Mouse (Mus musculus): ENCODE data around the gene Clstn3. TPM values are rescaled to one million over a fixed set of nuclear protein-coding genes. Genes with fewer than 3 reads are reported as not detected.
A peak's percentile ranks its signal among the peaks of the same experiment; 100 is the strongest.

Clstn3 gene
- polyA plus RNA-seq, 1 experiment from 2014 or later: 180 TPM

DNA sequence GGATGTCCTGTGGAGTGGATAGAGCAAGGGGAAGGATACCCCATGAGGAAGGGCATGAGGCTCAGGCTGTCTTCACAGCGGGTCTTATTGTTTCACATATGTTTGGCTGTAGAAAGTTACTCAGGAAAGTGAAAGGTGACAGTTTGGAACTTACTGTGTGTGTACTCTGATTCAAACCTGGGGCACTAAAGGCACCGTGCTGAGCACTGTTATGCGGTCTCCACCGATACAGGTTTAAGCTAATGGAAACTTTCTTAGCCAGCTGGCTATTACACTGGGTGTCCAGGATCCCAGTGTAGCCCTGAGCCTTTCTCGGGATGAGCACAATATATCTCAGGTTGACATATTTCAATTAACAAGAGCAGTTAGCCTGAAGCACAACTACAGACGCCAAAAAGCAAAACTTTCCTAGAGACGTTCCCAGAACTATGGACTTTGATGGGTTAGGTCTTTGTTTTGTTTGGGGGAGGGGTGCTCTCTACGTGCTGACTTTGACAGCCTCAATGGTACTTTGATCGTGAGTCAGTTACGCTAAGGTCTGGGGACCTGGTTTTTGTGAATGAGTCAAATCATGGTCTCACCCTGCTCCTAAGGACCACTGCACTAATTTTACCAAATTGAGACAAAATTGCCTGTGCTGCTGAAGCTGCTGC is 35.4 kb upstream of the Clstn3 start:
- H3K4me3 ChIP-seq (ENCODE audit: low read length): no peak overlapping the region
- 34% methylated on average over 10 of the region's 10 CpGs for WGBS
- H3K36me3 ChIP-seq (ENCODE audit: control insufficient read depth, insufficient read depth, low read length): no peaks in the 10 kb centered on the region
- no peaks in the 10 kb centered on the region for H3K9me3 ChIP-seq (ENCODE audit: control insufficient read depth, low read length)
- H3K9ac ChIP-seq (ENCODE audit: low read depth, low read length): no peak overlapping the region
- no peaks in the 10 kb centered on the region for H3K4me1 ChIP-seq (ENCODE audit: control insufficient read depth, insufficient read depth, low read depth, low read length)
- H3K27me3 ChIP-seq (replicated peaks; ENCODE audit: control insufficient read depth, insufficient read depth, low read length): no peaks in the 10 kb centered on the region
- H3K4me2 ChIP-seq (ENCODE audit: low read length): no peak overlapping the region
- H3K27ac ChIP-seq (ENCODE audit: low read depth, low read length): no peak overlapping the region
- ATAC-seq: no peak

DNA sequence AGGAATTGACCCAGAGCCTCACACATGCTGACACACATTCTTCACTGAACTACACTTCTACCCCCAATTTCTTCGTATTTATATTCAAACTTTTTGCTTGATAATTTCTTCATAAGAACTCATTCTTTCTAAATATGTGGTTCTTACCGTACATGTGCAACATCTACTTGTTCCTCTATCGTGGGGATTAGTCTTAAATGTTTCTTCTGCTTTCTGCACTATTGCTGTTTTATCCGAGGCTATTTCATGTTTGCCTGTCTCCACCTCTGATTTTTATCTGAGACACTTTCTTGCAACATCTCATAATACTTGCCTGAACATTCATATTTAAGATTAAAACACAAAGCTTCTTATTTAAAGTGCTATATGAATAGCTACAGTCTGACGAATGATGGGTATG is 31.5 kb upstream of the Clstn3 start:
- Histone ChIP-seq H3K27me3 (replicated peaks; ENCODE audit: control insufficient read depth, insufficient read depth, low read length) (no peaks in the 10 kb centered on the region), H3K4me3 (ENCODE audit: low read length) (no peak overlapping the region), H3K4me1 (ENCODE audit: control insufficient read depth, insufficient read depth, low read depth, low read length) (no peaks in the 10 kb centered on the region), H3K9me3 (ENCODE audit: control insufficient read depth, low read length) (no peaks in the 10 kb centered on the region), H3K36me3 (ENCODE audit: control insufficient read depth, insufficient read depth, low read length) (no peaks in the 10 kb centered on the region), H3K9ac (ENCODE audit: low read depth, low read length) (no peak overlapping the region), H3K27ac (ENCODE audit: low read depth, low read length) (no peak overlapping the region), H3K4me2 (ENCODE audit: low read length) (no peak overlapping the region)
- ATAC-seq: no peak
- WGBS: 94% methylated on average over 5 of the region's 5 CpGs

DNA sequence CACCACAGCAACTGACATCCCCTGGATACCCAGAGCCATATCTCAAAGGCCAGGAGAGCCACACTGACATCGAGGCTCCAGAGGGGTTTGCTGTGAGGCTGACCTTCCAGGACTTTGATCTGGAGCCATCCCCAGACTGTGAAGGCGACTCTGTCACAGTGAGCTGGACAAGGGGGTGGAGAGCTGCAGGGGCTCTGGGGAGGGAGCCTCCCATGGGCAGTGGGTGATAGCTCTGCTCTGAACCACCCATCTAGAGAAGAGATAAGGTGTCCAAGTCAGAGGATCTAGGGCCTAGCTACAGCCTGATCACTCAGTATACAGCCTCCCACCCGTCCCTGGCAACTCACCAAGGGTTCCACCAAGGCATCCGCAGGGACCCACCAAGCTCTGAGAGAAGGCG is 29.3 kb upstream of the Clstn3 start:
- Histone ChIP-seq H3K9ac (ENCODE audit: low read depth, low read length) (no peak overlapping the region), H3K4me2 (ENCODE audit: low read length) (no peak overlapping the region), H3K36me3 (ENCODE audit: control insufficient read depth, insufficient read depth, low read length) (no peaks in the 10 kb centered on the region), H3K4me3 (ENCODE audit: low read length) (no peak overlapping the region), H3K4me1 (ENCODE audit: control insufficient read depth, insufficient read depth, low read depth, low read length) (no peaks in the 10 kb centered on the region), H3K27me3 (replicated peaks; ENCODE audit: control insufficient read depth, insufficient read depth, low read length) (no peaks in the 10 kb centered on the region), H3K27ac (ENCODE audit: low read depth, low read length) (no peak overlapping the region), H3K9me3 (ENCODE audit: control insufficient read depth, low read length) (no peaks in the 10 kb centered on the region)
- 86% methylated on average over 5 of the region's 5 CpGs for WGBS
- no peak for ATAC-seq

DNA sequence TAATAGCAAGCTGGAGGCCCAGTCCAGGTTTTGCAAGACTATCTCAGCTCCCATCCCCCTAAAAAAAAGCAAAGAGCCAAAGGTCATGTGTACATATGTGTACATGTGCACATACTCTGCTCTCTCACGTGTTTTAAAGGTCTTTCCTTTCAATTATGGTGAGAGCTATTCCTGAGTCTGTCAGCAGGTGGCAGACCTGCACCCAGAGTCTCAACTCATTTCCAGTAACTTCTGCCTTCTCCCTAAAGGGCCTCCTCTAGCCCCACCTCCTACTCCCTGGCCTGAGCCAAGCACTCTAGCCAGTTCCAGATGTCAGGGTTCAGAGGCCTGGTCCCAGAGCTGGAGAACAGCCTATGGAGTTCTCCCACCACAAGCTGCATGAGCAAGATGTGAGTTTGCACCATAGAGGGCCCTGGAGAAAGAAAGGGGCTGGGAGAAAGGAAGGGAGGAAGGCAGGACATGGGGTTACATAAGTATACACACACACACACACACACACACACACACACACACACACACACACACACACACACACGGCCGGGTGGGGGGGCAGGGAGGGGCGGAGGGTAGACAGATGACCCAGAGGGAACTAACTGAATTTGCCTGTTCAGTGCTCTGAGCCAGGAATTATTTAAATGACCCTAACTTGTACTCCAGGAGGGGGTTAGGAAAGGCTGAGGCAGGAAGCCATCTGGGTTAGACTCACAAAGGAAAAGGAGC is 28.4 kb upstream of the Clstn3 start, which contains the start of gene C1rl:
C1rl (plus strand) TSS at position 272 of the 720 bp plus-strand sequence.
- no peak within 1 kb of the TSS for H3K4me3 ChIP-seq (ENCODE audit: low read length)
- no peak within 1 kb of the TSS for H3K27ac ChIP-seq (ENCODE audit: low read depth, low read length)
- H3K4me2 ChIP-seq (ENCODE audit: low read length): no peak within 1 kb of the TSS
- peak; percentile 81 for ATAC-seq
- whole genome bisulfite sequencing: 43% methylated on average over 4 of the region's 4 CpGs
- no peaks in the 10 kb centered on the region for H3K4me1 ChIP-seq (ENCODE audit: control insufficient read depth, insufficient read depth, low read depth, low read length)
- H3K36me3 ChIP-seq (ENCODE audit: control insufficient read depth, insufficient read depth, low read length): no peaks in the 10 kb centered on the region
- no peak within 1 kb of the TSS for H3K9ac ChIP-seq (ENCODE audit: low read depth, low read length)
- no peaks in the 10 kb centered on the region for H3K27me3 ChIP-seq (replicated peaks; ENCODE audit: control insufficient read depth, insufficient read depth, low read length)
- H3K9me3 ChIP-seq (ENCODE audit: control insufficient read depth, low read length): no peaks in the 10 kb centered on the region

DNA sequence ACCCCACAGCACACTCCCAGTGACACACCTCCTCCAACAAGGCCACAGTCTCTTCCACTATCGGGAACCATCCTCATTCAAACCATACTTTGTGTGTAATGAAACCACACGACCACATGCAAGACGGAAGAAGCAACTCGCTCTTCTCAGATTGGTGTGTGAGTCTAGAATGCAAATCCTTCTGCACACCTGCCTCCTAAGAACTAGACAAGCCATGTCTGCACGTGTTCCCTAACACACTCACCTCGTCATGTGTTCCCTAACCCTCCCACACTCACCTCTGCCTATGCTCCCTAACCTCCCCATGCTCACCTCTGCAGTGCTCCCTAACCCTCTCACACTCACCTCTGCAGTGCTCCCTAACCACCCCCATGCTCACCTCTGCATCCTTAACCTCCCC is 26.8 kb upstream of the Clstn3 start:
- Histone ChIP-seq H3K27ac (ENCODE audit: low read depth, low read length) (no peak overlapping the region), H3K4me2 (ENCODE audit: low read length) (no peak overlapping the region), H3K9me3 (ENCODE audit: control insufficient read depth, low read length) (no peaks in the 10 kb centered on the region), H3K9ac (ENCODE audit: low read depth, low read length) (no peak overlapping the region), H3K27me3 (replicated peaks; ENCODE audit: control insufficient read depth, insufficient read depth, low read length) (no peaks in the 10 kb centered on the region), H3K4me1 (ENCODE audit: control insufficient read depth, insufficient read depth, low read depth, low read length) (no peaks in the 10 kb centered on the region), H3K4me3 (ENCODE audit: low read length) (no peak overlapping the region), H3K36me3 (ENCODE audit: control insufficient read depth, insufficient read depth, low read length) (no peaks in the 10 kb centered on the region)
- ATAC-seq: no peak
- WGBS: 87% methylated on average over 6 of the region's 6 CpGs

DNA sequence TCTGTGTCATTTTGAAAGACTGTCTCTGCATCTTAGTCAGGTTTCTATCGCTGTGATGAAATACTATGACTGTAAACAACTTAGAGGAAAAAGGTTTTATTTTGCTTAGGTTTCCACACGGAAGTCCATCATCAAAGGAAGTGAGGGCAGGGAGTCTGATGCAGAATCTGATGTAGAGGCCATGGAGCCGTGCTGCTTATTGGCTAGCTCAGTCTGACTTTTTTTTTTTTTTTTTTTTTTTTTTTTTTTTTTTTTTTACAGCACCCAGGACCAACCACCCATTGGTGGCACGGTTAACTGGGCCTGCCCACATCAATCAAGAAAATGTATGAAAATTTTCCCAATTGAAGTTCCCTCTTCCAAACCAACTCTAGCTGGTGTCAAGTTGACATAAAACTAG is 24.4 kb upstream of the Clstn3 start:
- Histone ChIP-seq H3K36me3 (ENCODE audit: control insufficient read depth, insufficient read depth, low read length) (no peaks in the 10 kb centered on the region), H3K9me3 (ENCODE audit: control insufficient read depth, low read length) (no peaks in the 10 kb centered on the region), H3K4me1 (ENCODE audit: control insufficient read depth, insufficient read depth, low read depth, low read length) (no peaks in the 10 kb centered on the region), H3K27ac (ENCODE audit: low read depth, low read length) (no peak overlapping the region), H3K4me2 (ENCODE audit: low read length) (no peak overlapping the region), H3K27me3 (replicated peaks; ENCODE audit: control insufficient read depth, insufficient read depth, low read length) (no peaks in the 10 kb centered on the region), H3K4me3 (ENCODE audit: low read length) (no peak overlapping the region), H3K9ac (ENCODE audit: low read depth, low read length) (no peak overlapping the region)
- WGBS: 88% methylated on average over 4 of the region's 4 CpGs
- no peak for ATAC-seq

DNA sequence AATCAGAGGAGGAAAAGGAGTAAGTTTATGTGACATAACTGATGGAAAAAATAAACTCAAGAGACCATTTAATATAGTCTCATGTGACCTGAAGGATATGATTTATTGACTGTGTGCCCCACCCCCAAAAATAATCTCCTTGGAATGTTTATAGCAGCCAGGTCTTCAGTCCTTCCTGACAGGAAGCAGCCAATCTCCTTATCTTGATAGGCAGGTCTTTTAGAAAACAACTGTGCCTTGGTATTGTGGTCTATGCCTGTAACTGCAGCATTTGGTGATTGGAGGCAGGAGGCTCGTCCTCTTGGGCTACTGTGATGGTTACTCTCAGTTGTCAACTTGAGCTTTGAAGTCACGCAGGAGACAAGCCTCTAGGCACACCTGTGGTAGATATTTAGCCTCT is 22.9 kb upstream of the Clstn3 start:
- WGBS: 61% methylated on average over 2 of the region's 2 CpGs
- Histone ChIP-seq H3K36me3 (ENCODE audit: control insufficient read depth, insufficient read depth, low read length) (no peaks in the 10 kb centered on the region), H3K27ac (ENCODE audit: low read depth, low read length) (no peak overlapping the region), H3K27me3 (replicated peaks; ENCODE audit: control insufficient read depth, insufficient read depth, low read length) (no peaks in the 10 kb centered on the region), H3K9me3 (ENCODE audit: control insufficient read depth, low read length) (no peaks in the 10 kb centered on the region), H3K4me3 (ENCODE audit: low read length) (no peak overlapping the region), H3K4me2 (ENCODE audit: low read length) (no peak overlapping the region), H3K4me1 (ENCODE audit: control insufficient read depth, insufficient read depth, low read depth, low read length) (no peaks in the 10 kb centered on the region), H3K9ac (ENCODE audit: low read depth, low read length) (no peak overlapping the region)
- ATAC-seq: no peak

DNA sequence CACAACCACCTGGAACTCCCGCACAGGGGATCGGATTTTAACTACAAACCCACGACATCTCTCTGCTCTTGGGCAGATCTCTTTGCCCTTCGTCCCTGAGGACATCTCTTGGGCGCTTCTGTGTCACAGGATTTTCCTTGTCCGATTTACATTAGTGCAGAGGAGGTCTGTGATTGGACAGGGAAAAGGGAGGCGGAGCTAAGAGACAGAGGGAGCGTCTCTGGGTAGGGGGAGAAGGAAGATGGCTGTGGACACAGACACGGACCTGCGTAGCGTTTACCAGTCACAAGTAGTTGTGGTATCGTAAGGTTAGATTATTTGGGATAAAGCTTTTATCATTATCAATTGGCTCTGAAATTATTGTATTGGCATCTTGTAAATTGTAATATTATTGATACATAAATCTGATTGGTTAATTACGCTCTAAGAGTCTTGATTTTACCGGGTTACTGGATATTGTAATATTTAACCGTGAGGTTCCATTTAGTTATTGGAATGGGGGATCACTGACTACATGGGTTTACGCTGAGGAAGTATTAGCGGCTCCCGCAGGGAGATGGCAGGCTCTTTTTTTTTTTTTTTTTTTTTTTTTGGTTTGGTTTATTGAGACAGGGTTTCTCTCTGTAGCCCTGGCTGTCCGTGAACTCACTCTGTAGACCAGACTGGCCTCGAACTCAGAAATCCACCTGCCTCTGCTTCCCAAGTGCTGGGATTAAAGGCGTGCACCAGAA is 21.0 kb upstream of the Clstn3 start:
- peak; percentile 94 for ATAC-seq
- peak overlapping the region; percentile 26; the same call in 1 of the 2 replicates for H3K27ac ChIP-seq (ENCODE audit: low read depth, low read length)
- H3K27me3 ChIP-seq (replicated peaks; ENCODE audit: control insufficient read depth, insufficient read depth, low read length): no peaks in the 10 kb centered on the region
- H3K36me3 ChIP-seq (ENCODE audit: control insufficient read depth, insufficient read depth, low read length): no peaks in the 10 kb centered on the region
- H3K9ac ChIP-seq (ENCODE audit: low read depth, low read length): no peak overlapping the region
- 30% methylated on average over 21 of the region's 21 CpGs for WGBS
- H3K4me2 ChIP-seq (ENCODE audit: low read length): peak overlapping the region; percentile 61
- H3K4me3 ChIP-seq (ENCODE audit: low read length): peak overlapping the region; percentile 35
- no peaks in the 10 kb centered on the region for H3K4me1 ChIP-seq (ENCODE audit: control insufficient read depth, insufficient read depth, low read depth, low read length)
- H3K9me3 ChIP-seq (ENCODE audit: control insufficient read depth, low read length): no peaks in the 10 kb centered on the region

DNA sequence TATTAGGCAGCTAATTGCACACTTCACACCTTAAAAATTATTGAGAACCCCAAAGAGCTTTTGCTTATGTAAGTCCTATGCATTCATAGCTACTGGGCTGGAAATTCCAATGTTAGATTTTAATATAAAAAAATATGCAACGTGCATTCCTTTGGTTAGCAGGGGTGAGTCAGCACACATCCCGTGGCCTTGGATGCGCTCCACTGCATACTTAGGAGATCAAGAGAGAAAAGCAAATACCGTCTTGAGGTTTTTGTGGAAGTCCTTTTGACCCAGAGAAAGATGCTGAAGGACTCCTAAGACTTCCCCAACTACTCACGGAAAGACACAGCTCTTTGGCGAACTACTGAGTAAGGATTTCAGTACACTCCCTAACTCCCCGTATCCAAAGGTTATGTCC is 20.3 kb upstream of the Clstn3 start:
- Histone ChIP-seq H3K36me3 (ENCODE audit: control insufficient read depth, insufficient read depth, low read length) (no peaks in the 10 kb centered on the region), H3K9me3 (ENCODE audit: control insufficient read depth, low read length) (no peaks in the 10 kb centered on the region), H3K9ac (ENCODE audit: low read depth, low read length) (no peak overlapping the region), H3K27ac (ENCODE audit: low read depth, low read length) (no peak overlapping the region), H3K27me3 (replicated peaks; ENCODE audit: control insufficient read depth, insufficient read depth, low read length) (no peaks in the 10 kb centered on the region), H3K4me1 (ENCODE audit: control insufficient read depth, insufficient read depth, low read depth, low read length) (no peaks in the 10 kb centered on the region), H3K4me2 (ENCODE audit: low read length) (peak overlapping the region; percentile 61), H3K4me3 (ENCODE audit: low read length) (no peak overlapping the region)
- no peak for ATAC-seq
- 80% methylated on average over 7 of the region's 7 CpGs for WGBS

Measured in hindbrain, embryonic 16.5 days (tissue).